Mouse (Mus musculus) ES-CJ7 (cell line): ENCODE measurements around the gene Scgb1b7.
"Not testable (repeated sequence)": the region's sequence is repeated elsewhere in the genome, so short reads cannot be mapped to it uniquely, and the experiment has no call there.

Source experiments
- DNase-seq: peaks from one replicate; pipeline ENCODE4 v3.0.0; 2011; ENCODE audit warnings: low read depth, low spot score

Gene Scgb1b7

DNA sequence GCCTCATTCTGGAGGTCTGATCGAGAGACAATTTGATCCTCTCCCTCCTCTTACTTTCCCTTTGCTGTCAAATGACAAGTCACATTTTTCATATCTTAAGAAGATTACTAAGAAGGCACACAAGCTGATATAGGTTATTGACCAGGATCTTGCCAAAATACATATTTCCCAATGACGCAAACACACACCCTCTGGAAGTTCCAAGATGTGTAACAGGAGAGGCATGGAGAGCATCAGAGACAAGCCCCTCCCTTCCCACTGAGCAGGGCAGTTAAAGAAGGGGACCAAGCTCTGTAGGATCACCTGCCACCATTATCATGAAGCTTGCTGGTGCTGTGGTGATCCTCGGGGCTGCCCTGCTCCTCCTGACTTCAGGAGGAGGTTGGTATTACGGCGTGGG, at the start of gene Scgb1b7:
TSS of gene Scgb1b7 (plus strand) at position 301 of the 400 bp plus-strand sequence.
- not testable (repeated sequence) for DNase-seq

DNA sequence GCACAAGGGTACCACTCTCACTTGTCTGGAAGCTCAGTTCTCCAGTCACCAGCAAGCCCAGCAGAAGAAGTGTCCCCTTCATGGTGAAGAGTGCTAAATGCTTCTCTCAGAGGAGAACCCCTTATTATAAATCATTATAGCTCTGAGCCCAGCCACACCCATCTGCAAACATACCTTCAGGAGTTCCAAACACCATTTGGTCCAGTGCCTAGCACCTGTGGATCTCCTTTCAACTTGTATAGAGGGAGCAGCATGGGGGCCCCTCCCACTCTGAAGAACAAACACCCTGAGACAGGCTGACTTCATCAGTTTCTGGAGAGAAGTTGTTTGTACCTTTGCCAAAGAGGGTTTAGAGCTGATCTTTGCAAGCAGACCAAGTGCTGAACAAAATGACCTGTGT, 6.8 kb upstream of the Scgb1b7 start, which contains the start of gene Scgb2b7:
TSS of gene Scgb2b7 (minus strand) at position 101 of the 400 bp plus-strand sequence.
- DNase-seq: not testable (repeated sequence)
